Mouse (Mus musculus): ENCODE measurements at regions not wholly inside any gene's neighbourhood (a gene's known extent, or its start where the extent isn't known, plus 50 kb on each side); places are given as distances from the start of the nearest gene placed in this dataset.

GRCm38 (mm10) chr12:86579716-86580115, 98.8 kb upstream of the Vash1 start:
- no peak for DNase-seq (ENCODE audit: low spot score)

DNA sequence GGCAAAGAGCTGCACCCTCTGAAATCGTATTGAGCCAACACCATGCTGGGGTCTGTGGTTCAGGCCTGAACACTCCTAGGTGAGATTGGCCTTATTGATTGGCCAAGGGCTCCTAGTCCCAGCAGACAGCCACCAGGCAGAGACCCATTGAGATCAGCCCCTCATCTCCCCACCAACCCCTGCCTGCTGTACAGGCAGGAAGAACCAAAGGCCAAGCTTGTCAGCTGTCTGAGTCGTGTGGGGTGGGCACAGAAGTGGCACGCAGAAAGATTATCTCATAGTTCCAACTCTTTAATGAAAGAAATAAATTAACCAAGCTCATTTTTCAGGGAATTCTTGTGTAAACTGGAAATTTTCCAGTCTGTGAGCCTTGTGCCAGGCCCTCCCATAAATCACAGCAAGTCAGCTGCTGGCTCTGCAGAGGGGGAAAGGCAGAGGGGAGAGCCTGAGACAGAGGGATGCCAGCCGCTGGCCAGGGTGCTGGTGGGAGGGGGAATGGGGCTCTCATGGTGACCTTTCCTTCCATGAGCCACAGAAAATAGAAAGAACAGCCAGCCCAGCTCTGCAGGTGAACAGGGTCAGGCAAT, 98.3 kb upstream of the Vash1 start:
- DNase-seq (ENCODE audit: low spot score), result no peak

- no peak for DNase-seq (ENCODE audit: low spot score)
Observed at GRCm38 (mm10) chr12:86582076-86582475, 96.4 kb upstream of the Vash1 start.

DNA sequence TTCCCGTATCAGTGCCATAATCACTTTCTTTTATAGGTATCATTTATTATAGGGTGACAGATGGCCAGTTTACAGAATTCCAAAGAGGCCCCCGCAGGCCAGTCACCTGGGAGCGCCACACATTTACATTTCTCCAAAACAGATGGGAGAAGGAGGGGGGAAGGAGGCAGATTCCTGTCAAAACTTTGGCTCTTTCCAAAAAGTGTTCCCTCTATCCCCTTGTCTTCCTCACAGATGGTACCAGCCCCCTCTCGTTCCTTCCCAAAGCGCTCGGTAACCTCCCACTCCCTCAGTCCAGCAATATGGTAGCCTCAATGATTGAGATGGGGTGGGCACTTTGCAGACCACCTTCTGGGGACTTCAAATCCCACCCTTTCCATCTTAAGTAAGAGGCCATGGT, 90.5 kb upstream of the Vash1 start:
- DNase-seq (ENCODE audit: low spot score), result no peak

DNA sequence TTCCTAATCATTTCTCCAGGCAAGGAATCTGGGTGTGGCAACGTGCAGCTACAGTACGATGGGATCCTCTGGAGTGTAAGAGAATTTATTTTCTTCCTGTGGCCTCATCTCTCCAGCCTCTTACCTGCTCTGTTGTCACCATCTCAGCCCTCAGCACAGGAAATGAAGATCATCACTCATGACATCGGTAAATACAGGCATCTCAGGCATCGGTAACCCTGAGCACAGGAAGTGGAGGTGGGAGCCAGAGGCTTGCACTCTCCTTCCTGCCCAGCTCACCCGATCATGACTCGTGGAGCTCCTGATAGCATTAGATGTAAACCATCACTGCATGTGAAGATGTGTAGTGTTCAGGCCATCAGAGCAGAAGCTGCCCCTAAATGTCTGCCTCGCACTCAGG, 86.0 kb upstream of the Vash1 start:
- DNase-seq (ENCODE audit: low spot score), result no peak

DNA sequence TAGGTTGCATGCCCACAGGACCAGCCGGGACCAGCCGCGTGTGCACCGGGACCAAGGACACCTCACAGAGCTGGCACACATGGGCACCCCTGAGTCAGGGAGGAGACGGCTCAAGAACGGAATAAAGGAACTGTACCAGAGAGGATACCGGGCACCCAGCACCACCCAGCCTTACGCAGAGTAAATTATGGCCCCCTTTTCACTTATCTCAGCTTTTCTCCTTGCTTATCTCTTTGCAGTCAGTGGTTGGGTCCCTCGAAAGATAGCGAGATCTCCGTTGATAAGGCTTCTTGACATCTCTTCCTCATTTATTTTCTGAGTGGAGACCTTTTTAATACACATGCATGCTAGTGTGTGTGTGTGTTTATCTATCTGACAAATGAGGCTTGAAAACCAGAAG, 83.9 kb upstream of the Vash1 start:
- DNase-seq (ENCODE audit: low spot score), result no peak

DNA sequence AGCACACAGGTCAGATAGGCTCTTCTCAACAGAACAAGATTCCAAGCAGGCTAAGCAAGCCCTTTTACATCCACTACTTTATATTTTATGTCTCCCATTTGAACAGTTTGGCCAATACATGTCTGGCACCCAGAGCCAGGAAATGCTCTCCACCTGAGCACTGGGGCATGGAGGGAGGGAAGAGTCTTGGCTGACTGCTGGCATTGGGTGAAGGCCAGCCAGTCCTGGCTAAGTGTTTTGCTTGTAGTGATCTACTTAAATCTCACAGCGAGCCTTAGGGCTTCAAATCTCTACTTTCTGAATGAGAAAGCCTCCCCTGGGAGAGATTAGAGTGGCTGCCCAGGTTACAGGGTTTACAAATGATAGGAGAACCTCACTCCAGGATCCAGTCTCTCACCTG, 78.5 kb upstream of the Vash1 start:
- DNase-seq (ENCODE audit: low spot score), result no peak

DNA sequence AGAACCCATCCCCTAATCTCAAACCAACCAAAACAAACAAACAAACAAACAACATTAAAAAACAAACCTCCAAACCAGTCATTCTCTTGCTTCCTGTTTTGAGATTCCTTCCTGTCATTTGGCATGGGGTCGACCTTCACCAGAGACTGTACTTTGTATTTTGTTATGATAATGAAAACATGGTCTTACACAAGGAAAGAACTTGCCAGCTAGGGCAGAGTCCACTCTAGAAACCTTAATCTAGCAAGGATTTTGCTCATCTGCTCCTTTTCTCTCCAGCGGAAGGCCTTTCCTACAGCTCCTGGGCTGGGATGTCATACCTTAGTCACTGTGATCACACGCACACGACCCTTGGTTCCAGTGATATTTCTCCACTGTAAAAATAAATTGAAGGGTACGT, 75.0 kb upstream of the Vash1 start:
- no peak for DNase-seq (ENCODE audit: low spot score)

DNA sequence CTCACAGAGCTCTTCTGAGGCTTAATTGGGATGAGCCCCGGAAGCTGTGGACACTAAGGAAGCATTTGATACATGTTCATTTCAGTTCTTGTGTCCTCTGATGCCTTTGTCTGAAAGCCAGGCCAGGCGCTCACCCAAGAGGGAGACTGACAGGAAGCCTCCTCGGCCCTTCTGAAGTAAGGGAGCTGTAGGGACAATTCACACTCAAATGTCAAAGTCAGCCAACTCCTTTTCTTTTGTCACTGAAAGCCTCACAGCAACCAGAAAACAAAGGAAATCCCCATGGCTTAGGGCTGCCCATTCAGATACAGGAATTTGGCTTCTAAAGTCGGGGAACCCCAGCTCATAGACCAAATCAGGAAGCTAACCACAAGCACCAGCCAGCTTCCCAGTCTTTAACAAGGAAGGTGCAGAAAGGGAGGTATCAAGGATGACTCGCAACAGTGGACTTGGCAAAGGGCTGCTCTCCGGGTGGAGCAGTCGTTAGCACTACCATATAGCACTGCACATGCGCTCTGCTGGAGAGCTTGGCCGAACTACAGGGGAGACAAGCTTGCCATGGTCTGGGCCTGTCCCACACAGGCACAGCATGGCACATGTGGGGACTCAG, 66.0 kb upstream of the Vash1 start:
- DNase-seq (ENCODE audit: low spot score), result peak; percentile 39

GRCm38 (mm10) chr12:86614156-86614555, 64.3 kb upstream of the Vash1 start:
- peak; percentile 66 for DNase-seq (ENCODE audit: low spot score)

DNA sequence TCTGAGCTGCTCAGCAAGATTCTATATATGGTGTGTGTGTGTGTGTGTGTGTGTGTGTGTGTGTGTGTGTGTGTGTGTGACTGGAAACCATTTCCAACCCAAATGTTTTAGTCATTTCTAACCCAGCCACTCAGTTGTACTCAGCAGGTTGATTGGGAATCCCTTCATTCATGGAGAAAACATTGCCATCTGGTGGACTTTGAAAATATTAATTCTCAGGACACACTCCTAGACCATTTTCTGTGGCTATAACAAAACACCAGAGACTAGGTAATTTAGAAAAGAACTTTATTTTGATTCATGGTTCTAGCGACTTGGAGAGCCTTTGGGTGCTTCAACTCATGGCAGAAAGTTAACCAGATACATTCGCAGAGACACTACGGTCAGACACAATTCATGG, 62.2 kb upstream of the Vash1 start:
- DNase-seq (ENCODE audit: low spot score), result no peak

- DNase-seq (ENCODE audit: low spot score), result no peak
Observed at GRCm38 (mm10) chr12:86624195-86624594, 54.3 kb upstream of the Vash1 start.

- DNase-seq (ENCODE audit: low spot score), result peak; percentile 62
Observed at GRCm38 (mm10) chr12:86626684-86627083, 51.8 kb upstream of the Vash1 start.

DNA sequence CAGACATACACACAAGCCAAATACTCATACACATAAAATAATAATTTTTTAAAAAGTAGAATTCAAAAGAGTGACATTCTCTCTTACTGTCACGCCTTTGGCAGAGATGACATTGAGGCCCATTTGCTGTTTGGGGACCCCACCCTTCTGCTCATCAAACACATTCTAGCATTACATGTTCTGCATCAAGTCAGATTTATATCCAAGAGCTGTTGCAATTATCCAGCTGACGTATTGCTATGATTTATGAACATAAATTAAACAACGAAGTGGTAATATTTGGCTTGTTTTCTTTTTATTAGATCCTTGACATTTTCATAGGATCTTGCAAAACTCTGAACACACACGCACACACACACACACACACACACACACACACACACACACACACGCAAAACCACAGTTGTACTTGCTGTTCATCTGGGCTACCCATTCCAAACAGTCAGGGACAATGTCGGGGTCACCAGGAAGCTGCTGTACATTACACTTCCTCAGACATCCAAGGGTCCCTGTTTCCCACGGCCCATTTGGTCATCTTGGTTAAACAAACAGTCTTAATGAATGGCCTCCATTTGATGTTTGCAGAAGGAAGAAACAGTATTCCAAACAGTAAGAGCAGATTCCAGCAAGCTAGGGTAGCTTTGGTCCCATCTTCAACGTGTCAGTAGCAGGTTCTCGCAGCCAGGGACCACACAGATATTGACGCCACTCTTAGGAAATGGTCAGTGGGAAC, 50.3 kb upstream of the Vash1 start:
- DNase-seq (ENCODE audit: low spot score), result no peak

All from heart, adult 8-10 months (tissue).